Mouse (Mus musculus): ENCODE results near the gene Agbl3. TPM values are rescaled to one million over a fixed set of nuclear protein-coding genes. Genes with fewer than 3 reads are reported as not detected.

Agbl3 gene
- polyA plus RNA-seq (2014; fragmentation: Nextera tagmentation; extraction: Ambion mirVana), result 11.6 and 12.7 TPM in 2 replicates

GRCm38 (mm10) chr6:34780231-34780942, at the start of gene Agbl3:
Gene Agbl3 (plus strand): TSS chr6:34780432.
- Histone ChIP-seq H3K4me1 (replicated peaks; ENCODE audit: control insufficient read depth, insufficient read depth, low read length) (no peaks in the 10 kb centered on the region), H3K36me3 (replicated peaks; ENCODE audit: control insufficient read depth, insufficient read depth) (no peaks in the 10 kb centered on the region), H3K4me2 (replicated peaks) (peak within 1 kb of the TSS; percentile 54), H3K9me3 (ENCODE audit: control insufficient read depth, low read length) (no peaks in the 10 kb centered on the region), H3K9ac (peak within 1 kb of the TSS; percentile 94), H3K27ac (peak within 1 kb of the TSS; percentile 98), H3K4me3 (replicated peaks; ENCODE audit: low read length) (peak within 1 kb of the TSS; percentile 72), H3K27me3 (ENCODE audit: control insufficient read depth, insufficient read depth, low read length) (no peaks in the 10 kb centered on the region)
- peak; percentile 96 for DNase-seq (ENCODE audit: low spot score)
- ATAC-seq (ENCODE audit: low FRiP score), result peak; percentile 96
- under 1% methylated on average over 63 of the region's 81 CpGs for WGBS

GRCm38 (mm10) chr6:34731007-34731406, 49.2 kb upstream of the Agbl3 start:
- no peak overlapping the region for H3K27ac ChIP-seq
- 81% methylated on average over 6 of the region's 6 CpGs for WGBS

GRCm38 (mm10) chr6:34731529-34731928, 48.7 kb upstream of the Agbl3 start:
- Histone ChIP-seq H3K27me3 (ENCODE audit: control insufficient read depth, insufficient read depth, low read length) (no peaks in the 10 kb centered on the region), H3K4me1 (replicated peaks; ENCODE audit: control insufficient read depth, insufficient read depth, low read length) (0 out of 2 replicates have a peak, but pooled peaks cover 7% of the 10 kb centered on the region), H3K9ac (no peak overlapping the region), H3K36me3 (replicated peaks; ENCODE audit: control insufficient read depth, insufficient read depth) (no peaks in the 10 kb centered on the region), H3K4me2 (replicated peaks) (no peak overlapping the region), H3K9me3 (ENCODE audit: control insufficient read depth, low read length) (no peaks in the 10 kb centered on the region), H3K4me3 (replicated peaks; ENCODE audit: low read length) (no peak overlapping the region), H3K27ac (no peak overlapping the region)
- ATAC-seq (ENCODE audit: low FRiP score) (no peak), DNase-seq (ENCODE audit: low spot score) (no peak)
- WGBS, result 58% methylated on average over 9 of the region's 9 CpGs

More at GRCm38 (mm10) chr6:34731007-34731406, 49.2 kb upstream of the Agbl3 start:
- ATAC-seq (ENCODE audit: low FRiP score) (no peak), DNase-seq (ENCODE audit: low spot score) (no peak)
- Histone ChIP-seq H3K4me3 (replicated peaks; ENCODE audit: low read length) (no peak overlapping the region), H3K9me3 (ENCODE audit: control insufficient read depth, low read length) (no peaks in the 10 kb centered on the region), H3K9ac (no peak overlapping the region), H3K4me1 (replicated peaks; ENCODE audit: control insufficient read depth, insufficient read depth, low read length) (0 out of 2 replicates have a peak, but pooled peaks cover 7% of the 10 kb centered on the region), H3K4me2 (replicated peaks) (no peak overlapping the region), H3K36me3 (replicated peaks; ENCODE audit: control insufficient read depth, insufficient read depth) (no peaks in the 10 kb centered on the region), H3K27me3 (ENCODE audit: control insufficient read depth, insufficient read depth, low read length) (no peaks in the 10 kb centered on the region)

DNA sequence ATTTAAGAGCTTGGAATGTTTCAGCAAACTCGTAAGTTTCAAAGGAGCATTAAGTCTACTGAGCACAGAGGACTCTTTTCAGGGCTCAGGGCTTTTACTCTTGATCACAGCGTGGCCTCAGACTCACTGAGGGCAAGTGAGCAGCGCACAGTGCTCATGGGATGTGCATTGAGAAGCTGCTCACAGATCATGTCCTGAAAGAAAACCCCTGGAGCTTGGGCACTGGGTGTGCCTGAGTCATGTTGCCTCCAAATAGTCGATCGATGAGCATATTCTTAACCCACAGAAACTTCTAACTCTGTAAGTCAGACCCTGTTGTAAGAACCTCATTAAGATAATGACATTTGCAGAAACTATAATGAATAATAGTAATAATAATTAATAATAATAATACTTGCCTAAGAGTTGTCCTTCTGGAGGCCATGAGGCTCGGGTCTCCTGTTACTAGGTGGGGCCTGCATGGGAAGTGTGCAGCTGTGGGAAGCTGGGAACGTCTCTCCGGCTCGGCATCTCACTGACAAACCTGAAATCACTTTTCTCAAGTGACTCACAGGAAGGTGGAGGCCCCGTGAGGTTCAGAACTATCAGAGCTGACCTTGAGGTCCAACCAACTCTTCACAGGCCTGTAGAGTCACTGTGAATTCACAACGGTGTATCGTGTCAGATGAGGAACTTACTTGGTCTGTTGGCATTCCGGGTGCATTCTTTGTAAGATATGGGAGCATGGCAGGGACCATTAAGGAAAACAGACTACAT, 45.1 kb upstream of the Agbl3 start:
- H3K9me3 ChIP-seq (ENCODE audit: control insufficient read depth, low read length), result no peaks in the 10 kb centered on the region
- H3K9ac ChIP-seq, result no peak overlapping the region
- H3K4me3 ChIP-seq (replicated peaks; ENCODE audit: low read length), result no peak overlapping the region
- no peak overlapping the region for H3K4me2 ChIP-seq (replicated peaks)
- ATAC-seq (ENCODE audit: low FRiP score) (no peak), DNase-seq (ENCODE audit: low spot score) (no peak)
- WGBS, result 89% methylated on average over 13 of the region's 13 CpGs
- no peaks in the 10 kb centered on the region for H3K27me3 ChIP-seq (ENCODE audit: control insufficient read depth, insufficient read depth, low read length)
- H3K27ac ChIP-seq, result no peak overlapping the region
- H3K4me1 ChIP-seq (replicated peaks; ENCODE audit: control insufficient read depth, insufficient read depth, low read length), result no peaks in the 10 kb centered on the region
- no peaks in the 10 kb centered on the region for H3K36me3 ChIP-seq (replicated peaks; ENCODE audit: control insufficient read depth, insufficient read depth)

DNA sequence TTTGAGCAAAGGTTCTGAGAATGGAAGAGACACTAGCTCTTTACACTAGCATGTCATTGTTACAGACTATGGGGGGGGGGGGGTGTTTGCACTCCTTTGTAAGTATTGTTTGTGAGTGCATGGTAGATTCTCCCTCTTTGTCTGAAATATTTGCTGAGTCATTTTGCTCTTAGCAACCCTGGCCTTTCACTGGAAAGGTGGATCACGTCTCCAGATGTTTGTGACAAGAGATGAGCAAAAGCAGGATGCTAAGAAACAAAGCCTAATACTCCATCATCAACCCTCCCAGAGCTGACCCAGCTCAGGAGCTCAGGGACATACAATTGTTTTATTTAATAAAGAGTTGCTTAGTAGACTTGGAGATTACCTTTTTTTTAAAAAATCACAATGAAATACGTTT, 43.3 kb upstream of the Agbl3 start:
- DNase-seq (ENCODE audit: low spot score) (no peak), ATAC-seq (ENCODE audit: low FRiP score) (no peak)
- H3K27ac ChIP-seq, result no peak overlapping the region
- H3K9ac ChIP-seq, result no peak overlapping the region
- no peaks in the 10 kb centered on the region for H3K4me1 ChIP-seq (replicated peaks; ENCODE audit: control insufficient read depth, insufficient read depth, low read length)
- WGBS, result 41% methylated on average over 2 of the region's 2 CpGs
- no peaks in the 10 kb centered on the region for H3K27me3 ChIP-seq (ENCODE audit: control insufficient read depth, insufficient read depth, low read length)
- H3K4me2 ChIP-seq (replicated peaks), result no peak overlapping the region
- H3K9me3 ChIP-seq (ENCODE audit: control insufficient read depth, low read length), result no peaks in the 10 kb centered on the region
- no peaks in the 10 kb centered on the region for H3K36me3 ChIP-seq (replicated peaks; ENCODE audit: control insufficient read depth, insufficient read depth)
- H3K4me3 ChIP-seq (replicated peaks; ENCODE audit: low read length), result no peak overlapping the region

DNA sequence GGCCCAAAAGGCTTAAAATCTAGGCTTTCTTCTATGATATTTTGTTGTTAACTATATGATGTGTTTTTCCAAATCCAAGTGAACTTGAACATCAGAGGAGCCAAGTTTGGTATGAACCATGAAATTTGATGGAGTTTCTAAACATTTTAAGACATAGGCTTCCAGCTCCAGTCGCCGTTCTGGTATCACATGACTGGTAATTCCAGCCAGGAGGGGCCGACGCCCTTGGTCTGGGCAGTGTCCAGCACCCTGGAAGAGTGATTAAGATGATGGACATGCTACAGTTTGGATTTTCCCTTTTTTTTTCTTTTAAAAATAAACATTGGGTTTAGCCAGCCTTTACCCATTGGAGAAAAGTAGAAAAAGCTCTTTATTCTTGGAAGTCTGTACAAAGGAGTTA, 36.3 kb upstream of the Agbl3 start:
- 89% methylated on average over 4 of the region's 4 CpGs for WGBS

GRCm38 (mm10) chr6:34747846-34748245, 32.4 kb upstream of the Agbl3 start:
- Histone ChIP-seq H3K27ac (no peak overlapping the region), H3K36me3 (replicated peaks; ENCODE audit: control insufficient read depth, insufficient read depth) (no peaks in the 10 kb centered on the region), H3K9ac (no peak overlapping the region), H3K4me3 (replicated peaks; ENCODE audit: low read length) (no peak overlapping the region), H3K4me2 (replicated peaks) (no peak overlapping the region), H3K9me3 (ENCODE audit: control insufficient read depth, low read length) (no peaks in the 10 kb centered on the region), H3K4me1 (replicated peaks; ENCODE audit: control insufficient read depth, insufficient read depth, low read length) (no peaks in the 10 kb centered on the region), H3K27me3 (ENCODE audit: control insufficient read depth, insufficient read depth, low read length) (no peaks in the 10 kb centered on the region)
- 72% methylated on average over 6 of the region's 6 CpGs for WGBS
- no peak for ATAC-seq (ENCODE audit: low FRiP score)
- no peak for DNase-seq (ENCODE audit: low spot score)

More for the DNA sequence above, 36.3 kb upstream of the Agbl3 start:
- Histone ChIP-seq H3K4me1 (replicated peaks; ENCODE audit: control insufficient read depth, insufficient read depth, low read length) (no peaks in the 10 kb centered on the region), H3K27me3 (ENCODE audit: control insufficient read depth, insufficient read depth, low read length) (no peaks in the 10 kb centered on the region), H3K36me3 (replicated peaks; ENCODE audit: control insufficient read depth, insufficient read depth) (no peaks in the 10 kb centered on the region), H3K9me3 (ENCODE audit: control insufficient read depth, low read length) (no peaks in the 10 kb centered on the region), H3K4me2 (replicated peaks) (no peak overlapping the region), H3K4me3 (replicated peaks; ENCODE audit: low read length) (no peak overlapping the region), H3K9ac (no peak overlapping the region), H3K27ac (no peak overlapping the region)
- DNase-seq (ENCODE audit: low spot score) (no peak), ATAC-seq (ENCODE audit: low FRiP score) (no peak)

DNA sequence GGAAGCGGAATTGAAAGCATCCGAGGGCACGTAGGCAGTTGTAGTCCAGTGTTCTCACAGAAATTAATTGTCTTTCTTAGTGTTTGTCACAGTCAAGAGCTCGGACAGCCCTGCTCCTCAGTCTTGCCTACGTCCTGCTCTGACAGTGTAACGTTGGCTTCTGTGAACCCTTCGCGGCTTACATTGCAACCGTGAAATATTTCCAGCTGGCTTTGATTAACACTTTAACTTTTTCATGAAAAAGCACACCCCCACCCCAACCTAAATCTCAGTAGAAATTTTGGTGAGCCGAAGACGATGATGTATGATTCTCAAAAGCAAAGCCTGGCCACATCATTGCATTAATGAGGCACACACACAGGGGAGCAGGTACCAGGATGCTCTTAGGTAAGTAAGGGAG, 31.7 kb upstream of the Agbl3 start:
- DNase-seq (ENCODE audit: low spot score) (no peak), ATAC-seq (ENCODE audit: low FRiP score) (no peak)
- WGBS, result 90% methylated on average over 11 of the region's 11 CpGs
- no peak overlapping the region for H3K4me3 ChIP-seq (replicated peaks; ENCODE audit: low read length)
- no peak overlapping the region for H3K9ac ChIP-seq
- H3K4me2 ChIP-seq (replicated peaks), result no peak overlapping the region
- H3K27ac ChIP-seq, result no peak overlapping the region
- no peaks in the 10 kb centered on the region for H3K4me1 ChIP-seq (replicated peaks; ENCODE audit: control insufficient read depth, insufficient read depth, low read length)
- H3K9me3 ChIP-seq (ENCODE audit: control insufficient read depth, low read length), result no peaks in the 10 kb centered on the region
- H3K36me3 ChIP-seq (replicated peaks; ENCODE audit: control insufficient read depth, insufficient read depth), result no peaks in the 10 kb centered on the region
- H3K27me3 ChIP-seq (ENCODE audit: control insufficient read depth, insufficient read depth, low read length), result no peaks in the 10 kb centered on the region

DNA sequence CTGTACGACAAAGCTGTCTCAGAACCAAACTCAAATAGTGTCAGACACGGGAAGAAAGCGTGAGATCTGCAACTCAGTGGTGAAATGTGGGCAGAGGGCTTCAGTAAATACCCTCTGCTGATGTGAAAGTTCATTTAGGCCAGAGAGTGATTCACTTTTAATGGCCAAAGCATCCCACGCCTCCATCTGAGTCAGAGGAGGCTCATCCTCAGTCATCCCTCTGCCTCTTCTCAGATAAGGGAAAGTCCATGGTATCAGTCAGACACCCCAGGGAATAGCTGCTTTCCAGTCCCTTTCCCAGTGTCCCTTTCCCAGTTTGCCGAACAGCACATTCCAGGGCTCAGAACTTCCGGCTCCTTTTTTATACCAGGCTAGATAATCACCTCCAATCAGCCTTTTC, 30.7 kb upstream of the Agbl3 start:
- 89% methylated on average over 6 of the region's 6 CpGs for WGBS
- no peaks in the 10 kb centered on the region for H3K9me3 ChIP-seq (ENCODE audit: control insufficient read depth, low read length)
- DNase-seq (ENCODE audit: low spot score), result no peak
- H3K36me3 ChIP-seq (replicated peaks; ENCODE audit: control insufficient read depth, insufficient read depth), result no peaks in the 10 kb centered on the region
- no peak overlapping the region for H3K9ac ChIP-seq
- no peaks in the 10 kb centered on the region for H3K4me1 ChIP-seq (replicated peaks; ENCODE audit: control insufficient read depth, insufficient read depth, low read length)
- H3K4me3 ChIP-seq (replicated peaks; ENCODE audit: low read length), result no peak overlapping the region
- ATAC-seq (ENCODE audit: low FRiP score), result no peak
- no peak overlapping the region for H3K27ac ChIP-seq
- no peaks in the 10 kb centered on the region for H3K27me3 ChIP-seq (ENCODE audit: control insufficient read depth, insufficient read depth, low read length)
- H3K4me2 ChIP-seq (replicated peaks), result no peak overlapping the region
